ENCODE assay signal across 21 mouse cellular contexts in genomic region chr16:24076799-24077136, GRCm38 (mm10).
"Had no signal": no experiment of that assay in that cellular context is flagged by ENCODE, and none has a peak within 500 bp of the region (broad histone marks: within the 10 kb centered on the region; RNA-seq: fewer than 3 reads in every experiment).

No protein-coding gene starts in this region.

- H3K4me3 ChIP-seq: kidney, embryonic 15.5 days; left cerebral cortex, adult 2 months; limb, embryonic 12.5 days; limb, embryonic 15.5 days; liver, embryonic 15.5 days; midbrain, embryonic 12.5 days; myocyte; neural tube, embryonic 13.5 days had no signal

- ATAC-seq: intestine, postnatal 0 days; midbrain, embryonic 16.5 days had no signal

- H3K4me1 ChIP-seq: kidney, embryonic 15.5 days; limb, embryonic 12.5 days; liver, embryonic 15.5 days; midbrain, embryonic 12.5 days; neural tube, embryonic 13.5 days had no signal

- H3K27ac ChIP-seq: kidney, embryonic 15.5 days; left cerebral cortex, adult 2 months; limb, embryonic 12.5 days; limb, embryonic 15.5 days; liver, embryonic 15.5 days; macrophage; midbrain, embryonic 12.5 days; neural tube, embryonic 13.5 days; stomach, postnatal 0 days had no signal

- H3K4me2 ChIP-seq: kidney, embryonic 15.5 days; limb, embryonic 12.5 days; limb, embryonic 15.5 days; liver, embryonic 11.5 days; liver, embryonic 15.5 days; midbrain, embryonic 12.5 days; neural tube, embryonic 13.5 days had no signal

- H3K9ac ChIP-seq: kidney, embryonic 15.5 days; limb, embryonic 12.5 days; limb, embryonic 15.5 days; liver, embryonic 15.5 days; midbrain, embryonic 12.5 days; neural tube, embryonic 13.5 days had no signal

- DNase-seq: kidney, postnatal 10 days; layer of hippocampus, postnatal 36 days; left cerebral cortex, postnatal 4 days; lung, adult 2 months; lung, postnatal 14 days; thymus, adult 2 months; thymus, postnatal 14 days; thymus, postnatal 4 days had no signal

- H3K36me3 ChIP-seq: kidney, embryonic 15.5 days; limb, embryonic 12.5 days; limb, embryonic 15.5 days; liver, embryonic 15.5 days; midbrain, embryonic 12.5 days; neural tube, embryonic 13.5 days had no signal

- H3K27me3 ChIP-seq: kidney, embryonic 15.5 days; limb, embryonic 12.5 days; limb, embryonic 15.5 days; liver, embryonic 15.5 days; neural tube, embryonic 13.5 days had no signal

- H3K9me3 ChIP-seq: kidney, embryonic 15.5 days; limb, embryonic 12.5 days; limb, embryonic 15.5 days; liver, embryonic 15.5 days; midbrain, embryonic 12.5 days; neural tube, embryonic 13.5 days had no signal
